Mouse (Mus musculus) forebrain, embryonic 10.5 days (tissue): ENCODE measurements around the gene Gm10309. TPM values are rescaled to one million over a fixed set of nuclear protein-coding genes. Genes with fewer than 3 reads are reported as not detected.

ENCODE experiments used
- DNase-seq: peaks from one replicate; pipeline ENCODE4 v3.0.0-alpha.2; 2017; ENCODE audit warnings: low spot score; ENCODE audit errors: extremely low spot score
- H3K27ac ChIP-seq: fragments of 300-500 bp; sonication (generic); 2 replicates; pipeline ENCODE4 v1.5.1; 2016; ENCODE audit warnings: mild to moderate bottlenecking
- H3K27me3 ChIP-seq: fragments of 300-500 bp; sonication (generic); 2 replicates; pipeline ENCODE4 v1.6.1; 2016; ENCODE audit warnings: mild to moderate bottlenecking; ENCODE audit not compliant: poor library complexity, severe bottlenecking
- H3K36me3 ChIP-seq: fragments of 300-500 bp; sonication (generic); replicated peaks from 2 replicates; pipeline ENCODE4 v1.6.1; 2016; ENCODE audit warnings: mild to moderate bottlenecking, moderate library complexity
- H3K4me1 ChIP-seq: fragments of 300-500 bp; sonication (generic); 2 replicates; pipeline ENCODE4 v1.6.1; 2016
- H3K4me3 ChIP-seq: fragments of 300-500 bp; sonication (generic); 2 replicates; pipeline ENCODE4 v1.5.1; 2016; ENCODE audit warnings: mild to moderate bottlenecking, moderate library complexity
- H3K9me3 ChIP-seq: fragments of 300-500 bp; sonication (generic); 2 replicates; pipeline ENCODE4 v1.6.1; 2016; ENCODE audit warnings: mild to moderate bottlenecking, moderate library complexity
- WGBS: fragments of 180-500 bp; shearing (Covaris S2); methylation state at CpG from one replicate; pipeline ENCODE4 v1.1.7; 2016; 5-methylcytosine and 5-hydroxymethylcytosine counted together
- polyA plus RNA-seq: library from polyadenylated mRNA; unstranded; fragments of >200 nt; fragmentation: Nextera tagmentation; extraction: Ambion mirVana; gene quantifications from 2 replicates; pipeline ENCODE4 v1.2.1, GENCODE M21; 2016

Gene Gm10309
- polyA plus RNA-seq, 1 experiment from 2014 or later = 0.16 TPM

- Histone ChIP-seq H3K27me3 (no peaks in the 10 kb centered on the region), H3K4me1 (peaks cover 10% of the 10 kb centered on the region; the same call in 1 of the 2 replicates), H3K4me3 (no peak overlapping the region), H3K9me3 (no peaks in the 10 kb centered on the region), H3K27ac (peak overlapping the region; percentile 35; the same call in 1 of the 2 replicates), H3K36me3 (no peaks in the 10 kb centered on the region)
- 82% methylated on average over 19 of the region's 19 CpGs for WGBS
- DNase-seq = no peak
Measured at GRCm38 (mm10) chr17:86507342-86508211, 2.5 kb upstream of the Gm10309 start.

GRCm38 (mm10) chr17:86506881-86507280 lies 1.8 kb upstream of the Gm10309 start:
- DNase-seq = no peak
- H3K36me3 ChIP-seq = no peaks in the 10 kb centered on the region
- H3K27ac ChIP-seq = peak overlapping the region; percentile 35; the same call in 1 of the 2 replicates
- no peak overlapping the region for H3K4me3 ChIP-seq
- no peaks in the 10 kb centered on the region for H3K27me3 ChIP-seq
- H3K9me3 ChIP-seq = no peaks in the 10 kb centered on the region
- peaks cover 10% of the 10 kb centered on the region; the same call in 1 of the 2 replicates for H3K4me1 ChIP-seq
- WGBS = 80% methylated on average over 5 of the region's 5 CpGs

GRCm38 (mm10) chr17:86503208-86503897 lies 1.7 kb downstream of the Gm10309 start:
- Histone ChIP-seq H3K36me3 (no peaks in the 10 kb centered on the region), H3K27ac (no peak overlapping the region), H3K9me3 (no peaks in the 10 kb centered on the region), H3K4me3 (no peak overlapping the region), H3K27me3 (no peaks in the 10 kb centered on the region), H3K4me1 (peaks cover 17% of the 10 kb centered on the region)
- WGBS = 95% methylated on average over 9 of the region's 9 CpGs
- no peak for DNase-seq

DNA sequence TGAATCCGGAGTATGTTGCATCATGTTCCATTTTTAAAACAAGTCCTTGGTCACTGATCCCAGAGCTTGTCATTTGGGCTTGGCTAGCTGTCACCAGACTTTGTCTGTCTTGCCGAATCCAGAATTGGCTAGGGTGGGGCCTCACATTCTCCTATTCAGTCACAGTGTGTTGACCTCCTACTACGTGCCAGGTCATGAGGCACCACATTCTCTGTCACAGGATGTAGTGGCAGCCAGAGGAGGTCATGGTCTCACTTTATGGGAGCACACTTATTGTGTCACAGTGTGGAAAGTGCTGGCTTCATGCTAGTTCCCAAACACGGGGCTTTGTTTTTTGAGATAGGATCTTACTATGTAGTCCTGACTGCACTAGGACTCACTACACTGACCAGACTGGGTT lies 3.6 kb downstream of the Gm10309 start:
- Histone ChIP-seq H3K9me3 (no peaks in the 10 kb centered on the region), H3K27ac (no peak overlapping the region), H3K4me1 (peaks cover 7% of the 10 kb centered on the region; the same call in 1 of the 2 replicates), H3K36me3 (no peaks in the 10 kb centered on the region), H3K27me3 (no peaks in the 10 kb centered on the region), H3K4me3 (no peak overlapping the region)
- WGBS = 92% methylated on average over 4 of the region's 4 CpGs
- no peak for DNase-seq

DNA sequence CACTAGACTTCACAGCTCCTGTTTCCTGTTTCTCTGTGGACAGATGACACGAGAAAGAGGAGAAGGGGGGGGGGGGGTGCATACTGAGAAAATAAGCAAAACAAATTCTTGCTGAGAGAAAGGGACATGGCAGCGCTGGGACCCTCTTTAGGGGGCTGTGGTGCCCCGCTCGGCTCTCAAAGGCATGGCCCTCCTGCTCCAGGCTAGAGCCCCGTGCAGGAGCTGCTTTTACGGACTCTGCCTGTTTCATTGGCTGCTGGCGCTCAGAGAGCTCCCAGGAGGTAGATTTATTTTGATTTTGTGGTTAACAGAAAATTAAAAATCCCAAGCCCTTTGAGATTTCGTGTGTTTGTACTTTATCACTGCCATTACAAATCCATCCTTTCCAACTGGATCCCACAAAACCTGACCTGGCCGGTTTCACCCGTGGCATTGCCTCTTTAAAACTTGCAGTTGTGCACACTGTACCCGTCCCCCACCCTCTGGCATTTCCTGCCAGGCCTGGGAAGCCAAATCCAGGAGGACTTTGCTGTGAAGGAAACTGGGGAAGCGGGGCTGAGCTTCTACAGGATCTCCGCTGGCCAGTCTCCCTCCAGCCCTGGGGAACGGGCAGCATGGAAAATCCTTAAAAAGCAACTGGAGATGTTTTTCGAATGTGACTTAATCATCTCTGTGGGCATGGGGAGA lies 5.5 kb downstream of the Gm10309 start:
- 79% methylated on average over 15 of the region's 15 CpGs for WGBS

DNA sequence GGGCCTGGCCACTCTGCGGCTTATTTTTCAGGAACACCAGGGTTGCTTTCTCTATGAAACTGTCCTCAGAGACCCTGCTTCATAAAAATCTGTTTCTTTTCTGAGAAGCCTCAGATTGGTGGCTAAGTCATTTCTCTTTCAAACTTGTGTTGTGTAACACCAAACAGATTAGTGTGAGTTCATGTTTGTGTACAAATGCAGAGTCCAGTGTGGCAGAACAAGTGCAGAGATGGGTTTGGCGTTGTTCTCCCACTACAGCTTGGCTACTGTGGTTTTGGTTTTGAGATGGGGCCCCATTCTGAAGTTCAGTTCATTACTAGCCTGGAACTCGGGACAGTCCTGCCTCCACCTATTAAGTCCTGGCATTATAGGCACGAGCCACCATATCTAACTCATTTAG lies 7.7 kb downstream of the Gm10309 start:
- peaks cover 14% of the 10 kb centered on the region; the same call in 1 of the 2 replicates for H3K4me1 ChIP-seq
- no peaks in the 10 kb centered on the region for H3K9me3 ChIP-seq
- 86% methylated on average over 4 of the region's 4 CpGs for WGBS
- H3K27ac ChIP-seq = no peak overlapping the region
- H3K27me3 ChIP-seq = no peaks in the 10 kb centered on the region
- no peak for DNase-seq
- no peak overlapping the region for H3K4me3 ChIP-seq
- H3K36me3 ChIP-seq = no peaks in the 10 kb centered on the region

More for the DNA sequence above, 5.5 kb downstream of the Gm10309 start:
- Histone ChIP-seq H3K4me1 (peaks cover 7% of the 10 kb centered on the region; the same call in 1 of the 2 replicates), H3K4me3 (no peak overlapping the region), H3K36me3 (no peaks in the 10 kb centered on the region), H3K27me3 (no peaks in the 10 kb centered on the region), H3K9me3 (no peaks in the 10 kb centered on the region), H3K27ac (0 out of 2 replicates have a peak overlapping the region, but pooled peaks have one; percentile 54)
- no peak for DNase-seq

DNA sequence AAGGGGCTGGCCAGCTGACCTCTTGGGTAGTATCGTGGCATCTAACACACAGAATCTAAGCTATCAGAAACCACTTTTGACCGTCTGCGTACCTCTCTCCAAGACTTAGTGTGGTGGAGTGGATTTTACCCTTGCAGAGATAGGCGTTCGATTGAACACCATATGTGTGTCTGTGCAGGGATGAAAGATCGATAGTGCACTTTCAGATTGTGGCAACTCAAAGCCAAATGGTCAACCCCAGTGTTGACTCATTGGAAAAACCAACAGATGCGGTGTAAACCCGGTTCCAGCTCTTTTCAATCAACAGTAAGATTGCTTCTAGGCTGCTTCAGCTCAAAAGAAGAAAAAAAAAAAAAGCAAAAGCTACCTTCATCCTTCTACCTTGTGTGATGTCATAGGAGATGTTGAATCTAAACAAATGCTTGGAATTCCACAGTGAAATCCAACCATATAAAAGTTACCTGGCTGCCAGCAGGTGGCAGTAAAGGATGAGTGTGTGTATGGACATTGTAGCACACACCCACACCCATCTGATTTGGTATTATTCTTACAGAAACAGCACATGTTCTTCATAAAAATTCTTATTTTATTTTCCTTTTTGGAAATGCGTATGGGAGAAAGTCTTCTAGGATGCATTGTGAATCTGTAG lies 8.8 kb downstream of the Gm10309 start:
- H3K4me1 ChIP-seq = peaks cover 14% of the 10 kb centered on the region; the same call in 1 of the 2 replicates
- DNase-seq = no peak

DNA sequence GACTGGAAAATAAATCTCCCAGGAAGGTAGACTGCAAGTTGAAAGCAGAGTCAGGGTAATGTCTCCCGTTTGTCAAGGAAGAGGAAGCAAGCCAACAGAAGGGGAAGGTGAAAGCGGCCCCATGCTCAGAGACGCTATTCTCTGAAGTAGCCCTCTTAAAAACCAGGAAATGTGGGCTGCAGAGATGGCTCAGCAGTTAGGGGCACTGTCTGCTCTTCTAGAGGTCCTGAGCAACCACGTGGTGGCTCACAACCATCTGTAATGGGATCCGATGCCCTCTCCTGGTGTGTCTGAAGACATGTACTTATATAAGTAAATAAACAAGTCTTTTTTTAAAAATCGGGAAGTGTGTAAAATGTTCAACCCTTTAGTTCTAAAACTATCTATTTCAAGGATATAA lies 10.1 kb downstream of the Gm10309 start:
- H3K36me3 ChIP-seq = no peaks in the 10 kb centered on the region
- 83% methylated on average over 6 of the region's 6 CpGs for WGBS
- no peaks in the 10 kb centered on the region for H3K27me3 ChIP-seq
- H3K4me3 ChIP-seq = no peak overlapping the region
- H3K4me1 ChIP-seq = peaks cover 14% of the 10 kb centered on the region; the same call in 1 of the 2 replicates
- H3K27ac ChIP-seq = no peak overlapping the region
- no peak for DNase-seq
- no peaks in the 10 kb centered on the region for H3K9me3 ChIP-seq

More for the DNA sequence above, 8.8 kb downstream of the Gm10309 start:
- no peak overlapping the region for H3K4me3 ChIP-seq
- no peaks in the 10 kb centered on the region for H3K27me3 ChIP-seq
- no peak overlapping the region for H3K27ac ChIP-seq
- 89% methylated on average over 9 of the region's 9 CpGs for WGBS
- no peaks in the 10 kb centered on the region for H3K36me3 ChIP-seq
- H3K9me3 ChIP-seq = no peaks in the 10 kb centered on the region

DNA sequence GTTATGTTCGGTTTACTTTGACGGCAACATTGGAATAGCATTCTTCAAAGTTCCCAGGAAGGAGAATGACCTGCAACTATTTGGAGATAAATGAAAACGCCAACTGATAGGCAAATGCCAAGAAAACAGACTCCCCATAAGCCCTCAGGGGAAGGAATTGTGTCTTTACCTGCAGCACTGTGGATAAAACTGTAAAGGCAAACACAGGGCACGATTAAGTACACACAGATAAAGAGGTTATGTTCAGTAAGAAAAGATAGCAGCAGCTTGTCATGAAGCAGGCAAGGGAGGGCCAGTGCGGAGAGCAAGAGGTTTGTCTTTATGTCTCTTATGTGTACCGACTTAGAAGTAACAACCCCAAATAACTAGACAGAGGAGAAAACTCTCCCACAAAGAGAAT lies 10.5 kb downstream of the Gm10309 start:
- DNase-seq = no peak
- Histone ChIP-seq H3K4me3 (no peak overlapping the region), H3K27ac (no peak overlapping the region), H3K4me1 (peaks cover 11% of the 10 kb centered on the region; the same call in 1 of the 2 replicates), H3K27me3 (no peaks in the 10 kb centered on the region), H3K36me3 (no peaks in the 10 kb centered on the region), H3K9me3 (no peaks in the 10 kb centered on the region)
- WGBS = 93% methylated on average over 6 of the region's 6 CpGs

- H3K36me3 ChIP-seq = no peaks in the 10 kb centered on the region
- no peaks in the 10 kb centered on the region for H3K9me3 ChIP-seq
- WGBS = 80% methylated on average over 8 of the region's 8 CpGs
- H3K4me3 ChIP-seq = no peak overlapping the region
- H3K4me1 ChIP-seq = peaks cover 7% of the 10 kb centered on the region; the same call in 1 of the 2 replicates
- H3K27me3 ChIP-seq = no peaks in the 10 kb centered on the region
- DNase-seq = no peak
- no peak overlapping the region for H3K27ac ChIP-seq
Measured at GRCm38 (mm10) chr17:86493891-86494420, 11.1 kb downstream of the Gm10309 start.

DNA sequence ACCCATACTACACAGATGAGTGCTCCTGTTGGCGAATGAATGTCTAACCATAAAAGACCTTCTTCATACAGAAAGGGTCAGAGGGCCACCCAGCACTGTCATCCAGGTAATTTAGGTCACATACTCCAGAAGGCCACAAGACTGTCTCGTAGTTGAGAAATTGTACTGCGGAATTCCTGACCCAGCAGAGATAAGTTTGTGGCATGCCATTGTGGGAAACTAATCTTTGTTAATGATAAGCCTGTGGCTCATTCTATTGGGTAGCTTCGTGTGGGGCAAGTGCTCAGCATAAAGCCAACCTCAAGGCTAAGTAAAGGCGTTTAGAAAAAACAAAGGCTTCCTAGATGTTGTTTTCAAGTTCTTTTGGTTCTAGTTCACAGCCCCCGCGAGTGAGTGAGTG lies 12.7 kb downstream of the Gm10309 start:
- Histone ChIP-seq H3K4me3 (no peak overlapping the region), H3K9me3 (no peaks in the 10 kb centered on the region), H3K4me1 (peaks cover 7% of the 10 kb centered on the region; the same call in 1 of the 2 replicates), H3K27me3 (no peaks in the 10 kb centered on the region), H3K36me3 (no peaks in the 10 kb centered on the region), H3K27ac (no peak overlapping the region)
- WGBS = 90% methylated on average over 7 of the region's 7 CpGs
- no peak for DNase-seq

DNA sequence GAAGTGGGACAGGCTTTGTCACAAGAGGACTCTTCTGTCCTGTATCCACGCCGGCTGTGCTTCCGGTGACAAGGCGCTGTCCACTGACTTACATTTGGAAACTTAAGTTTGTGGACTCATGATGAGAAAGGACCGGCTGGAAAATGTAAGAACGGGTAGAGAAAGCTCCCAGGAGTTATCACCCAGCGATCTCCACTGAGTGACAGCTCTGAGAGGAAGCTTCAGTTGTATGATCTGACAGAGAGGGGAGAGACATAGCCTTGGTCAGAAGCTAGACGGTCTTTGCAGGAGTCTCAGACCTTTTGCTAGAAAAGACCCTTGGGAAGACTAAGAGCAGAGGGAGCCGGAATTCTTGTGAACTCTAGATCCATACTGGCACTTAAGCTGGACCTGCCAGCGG lies 15.2 kb downstream of the Gm10309 start:
- WGBS = 93% methylated on average over 10 of the region's 10 CpGs

More for the DNA sequence above, 15.2 kb downstream of the Gm10309 start:
- Histone ChIP-seq H3K27me3 (no peaks in the 10 kb centered on the region), H3K4me3 (no peak overlapping the region), H3K9me3 (no peaks in the 10 kb centered on the region), H3K36me3 (no peaks in the 10 kb centered on the region), H3K27ac (no peak overlapping the region), H3K4me1 (peaks cover 7% of the 10 kb centered on the region; the same call in 1 of the 2 replicates)
- DNase-seq = no peak
